In genomic region chr2:71937649-71938308, GRCm38 (mm10) we compare ENCODE assay signal across 20 mouse cellular contexts. TPM values are rescaled to one million over a fixed set of nuclear protein-coding genes. Genes with fewer than 3 reads are reported as not detected.
DNase-seq lines count a peak whose midpoint lies in the region; ATAC-seq lines count a peak whose summit lies in the region.
"Had no signal": no experiment of that assay in that cellular context is flagged by ENCODE, and none has a peak within 500 bp of the region (broad histone marks: within the 10 kb centered on the region; RNA-seq: fewer than 3 reads in every experiment).

No protein-coding gene starts in this region.

- no peak overlapping the region for H3K27ac ChIP-seq in heart, embryonic 10.5 days
- H3K27ac ChIP-seq in midbrain, embryonic 15.5 days: peak overlapping the region; percentile 55; the same call in 1 of the 2 replicates
- H3K27ac ChIP-seq: embryonic facial prominence, embryonic 15.5 days; heart, adult 2 months; kidney, embryonic 15.5 days; limb, embryonic 13.5 days; liver, embryonic 13.5 days had no signal

- no peak overlapping the region for H3K4me3 ChIP-seq in heart, embryonic 10.5 days
- H3K4me3 ChIP-seq in midbrain, embryonic 15.5 days: no peak overlapping the region
- H3K4me3 ChIP-seq: embryonic facial prominence, embryonic 15.5 days; heart, adult 2 months; heart, embryonic 15.5 days; kidney, embryonic 15.5 days; limb, embryonic 13.5 days; liver, embryonic 13.5 days had no signal

- peak; percentile 42 for DNase-seq in heart, adult 11 months
- DNase-seq in heart, embryonic 10.5 days (ENCODE audit: low spot score): no peak
- DNase-seq in brain, adult 2 months (ENCODE audit: low read depth, low spot score): peak; percentile 27
- peak; percentile 15 for DNase-seq in embryo, embryonic 9.5 days (ENCODE audit: extremely low spot score)
- DNase-seq in left cerebral cortex, postnatal 4 days: no peak
- no peak for DNase-seq in kidney, adult 9 months
- DNase-seq: cerebellum, adult 9-11 months; heart, adult 2 months; heart, postnatal 4 days; kidney, postnatal 4 days; liver, embryonic 13.5 days; lung, embryonic 14.5 days; lung, postnatal 4 days; right cerebral cortex, postnatal 25 days had no signal

- no peak overlapping the region for H3K4me2 ChIP-seq in midbrain, embryonic 15.5 days
- H3K4me2 ChIP-seq: embryonic facial prominence, embryonic 15.5 days; heart, embryonic 15.5 days; kidney, embryonic 15.5 days; limb, embryonic 13.5 days; liver, embryonic 13.5 days; lung, embryonic 14.5 days had no signal

- no peak overlapping the region for H3K9ac ChIP-seq in midbrain, embryonic 15.5 days
- H3K9ac ChIP-seq: embryonic facial prominence, embryonic 15.5 days; heart, embryonic 15.5 days; kidney, embryonic 15.5 days; limb, embryonic 13.5 days; liver, embryonic 13.5 days; lung, embryonic 14.5 days had no signal

- peak; percentile 90 for ATAC-seq in midbrain, embryonic 15.5 days (replicated peaks)
- ATAC-seq: intestine, embryonic 16.5 days had no signal

- no peaks in the 10 kb centered on the region for H3K27me3 ChIP-seq in heart, embryonic 10.5 days (ENCODE audit: insufficient read depth, poor library complexity, severe bottlenecking)
- no peaks in the 10 kb centered on the region for H3K27me3 ChIP-seq in midbrain, embryonic 15.5 days (replicated peaks)
- H3K27me3 ChIP-seq: embryonic facial prominence, embryonic 15.5 days; heart, embryonic 15.5 days; kidney, embryonic 15.5 days; limb, embryonic 13.5 days; liver, embryonic 13.5 days had no signal

- 92% methylated on average over 3 of the region's 3 CpGs for WGBS in heart, embryonic 10.5 days
- 70% methylated on average over 3 of the region's 3 CpGs for WGBS in midbrain, embryonic 15.5 days

- no peaks in the 10 kb centered on the region for H3K36me3 ChIP-seq in heart, embryonic 10.5 days
- H3K36me3 ChIP-seq in midbrain, embryonic 15.5 days (replicated peaks): no peaks in the 10 kb centered on the region
- H3K36me3 ChIP-seq: embryonic facial prominence, embryonic 15.5 days; heart, embryonic 15.5 days; kidney, embryonic 15.5 days; limb, embryonic 13.5 days; liver, embryonic 13.5 days had no signal

- no peaks in the 10 kb centered on the region for H3K9me3 ChIP-seq in heart, embryonic 10.5 days
- no peaks in the 10 kb centered on the region for H3K9me3 ChIP-seq in midbrain, embryonic 15.5 days
- H3K9me3 ChIP-seq: embryonic facial prominence, embryonic 15.5 days; heart, embryonic 15.5 days; kidney, embryonic 15.5 days; limb, embryonic 13.5 days; liver, embryonic 13.5 days had no signal

- H3K4me1 ChIP-seq in heart, embryonic 10.5 days: peaks cover 3% of the 10 kb centered on the region
- H3K4me1 ChIP-seq in midbrain, embryonic 15.5 days: no peaks in the 10 kb centered on the region; the same call in 1 of the 2 replicates
- H3K4me1 ChIP-seq: limb, embryonic 13.5 days; liver, embryonic 13.5 days had no signal

- intact Hi-C loops in left cerebral cortex, postnatal 4 days (cut with DNase I): no loop called here

RNA-seq across cellular contexts. Expression of gene Rapgef4, which starts 43.3 kb away (rescaled TPM):
- polyA plus RNA-seq in heart, embryonic 10.5 days (2016; fragmentation: Nextera tagmentation; extraction: Ambion mirVana): 2.8 and 3.1 TPM in 2 replicates
- polyA plus RNA-seq in midbrain, embryonic 15.5 days (2015; fragmentation: Nextera tagmentation; extraction: Ambion mirVana): 36.9 and 42.9 TPM in 2 replicates
- 10 to 100 TPM; 85.4 to 88.9 TPM for total RNA-seq in left cerebral cortex, postnatal 4 days (2021)

Comparison
In these comparisons a context has a peak if more than half of its experiments do, and no peak if none do; other contexts are left out.
1. DNase-seq: peak in heart, adult 11 months (single experiment), brain, adult 2 months (single experiment) and embryo, embryonic 9.5 days (single experiment); none in heart, embryonic 10.5 days (single experiment), left cerebral cortex, postnatal 4 days (single experiment) and kidney, adult 9 months (single experiment).